Mouse (Mus musculus) intestine, postnatal 0 days (tissue): ENCODE measurements at regions not wholly inside any gene's neighbourhood (a gene's known extent, or its start where the extent isn't known, plus 50 kb on each side); places are given as distances from the start of the nearest gene placed in this dataset.

Experiments
- ATAC-seq: fragments of 200-750 bp; cut with Nextera tagmentation; 2 replicates; pipeline ENCODE4 v1.8.0; 2017; ENCODE audit warnings: mild to moderate bottlenecking, moderate TSS enrichment, moderate library complexity
- H3K27ac ChIP-seq: fragments of 300-500 bp; sonication (generic); 2 replicates; pipeline ENCODE4 v1.5.1; 2014; ENCODE audit warnings: mild to moderate bottlenecking, low read depth, low read length, moderate library complexity
- H3K27me3 ChIP-seq: fragments of 300-500 bp; sonication (generic); replicated peaks from 2 replicates; pipeline ENCODE4 v1.6.1; 2014; ENCODE audit warnings: low read length, mixed read lengths; ENCODE audit not compliant: control insufficient read depth, insufficient read depth
- H3K36me3 ChIP-seq: fragments of 300-500 bp; sonication (generic); 2 replicates; pipeline ENCODE4 v1.6.1; 2014; ENCODE audit warnings: mild to moderate bottlenecking, moderate library complexity; ENCODE audit not compliant: control insufficient read depth, insufficient read depth
- H3K4me1 ChIP-seq: fragments of 300-500 bp; sonication (generic); replicated peaks from 2 replicates; pipeline ENCODE4 v1.6.1; 2014; ENCODE audit warnings: antibody characterized with exemption, low read length, mixed read lengths; ENCODE audit not compliant: control insufficient read depth, insufficient read depth
- H3K4me2 ChIP-seq: fragments of 300-500 bp; sonication (generic); replicated peaks from 2 replicates; pipeline ENCODE4 v1.6.1; 2014; ENCODE audit warnings: low read depth, mild to moderate bottlenecking, moderate library complexity
- H3K4me3 ChIP-seq: fragments of 300-500 bp; sonication (generic); 2 replicates; pipeline ENCODE4 v1.5.1; 2014; ENCODE audit warnings: low read depth, low read length
- H3K9ac ChIP-seq: fragments of 300-500 bp; sonication (generic); 2 replicates; pipeline ENCODE4 v1.6.1; 2014; ENCODE audit warnings: mild to moderate bottlenecking, low read depth, low read length
- H3K9me3 ChIP-seq: fragments of 300-500 bp; sonication (generic); 2 replicates; pipeline ENCODE4 v1.6.1; 2016; ENCODE audit warnings: mixed run types; ENCODE audit not compliant: control insufficient read depth
- CTCF ChIP-seq: sonication (generic); IDR thresholded peaks from 2 replicates; pipeline ENCODE4 v1.5.1; 2016; ENCODE audit warnings: low read depth, mild to moderate bottlenecking, control low read depth, antibody characterized with exemption, moderate library complexity
- WGBS: fragments of 180-500 bp; shearing (Covaris S2); extraction: QIAGEN DNeasy Blood & Tissue Kit; methylation state at CpG from one replicate; pipeline ENCODE4 v1.1.7; 2014; 5-methylcytosine and 5-hydroxymethylcytosine counted together

- H3K27ac ChIP-seq: no peak overlapping the region
- no peaks in the 10 kb centered on the region for H3K4me1 ChIP-seq
- WGBS: 78% methylated on average over 7 of the region's 7 CpGs
- TF ChIP-seq CTCF: no peak
- no peak overlapping the region for H3K9ac ChIP-seq
- H3K9me3 ChIP-seq: no peaks in the 10 kb centered on the region
- no peaks in the 10 kb centered on the region for H3K36me3 ChIP-seq
- no peaks in the 10 kb centered on the region for H3K27me3 ChIP-seq
- no peak overlapping the region for H3K4me3 ChIP-seq
- no peak overlapping the region for H3K4me2 ChIP-seq
- ATAC-seq: no peak
Measured at GRCm38 (mm10) chr10:92625781-92626180, 96.4 kb downstream of the Nedd1 start.

- no peak overlapping the region for H3K9ac ChIP-seq
- H3K4me2 ChIP-seq: no peak overlapping the region
- H3K4me3 ChIP-seq: no peak overlapping the region
- no peaks in the 10 kb centered on the region for H3K36me3 ChIP-seq
- H3K27me3 ChIP-seq: no peaks in the 10 kb centered on the region
- no peaks in the 10 kb centered on the region for H3K4me1 ChIP-seq
- H3K9me3 ChIP-seq: no peaks in the 10 kb centered on the region
- 80% methylated on average over 5 of the region's 5 CpGs for WGBS
- TF ChIP-seq CTCF: no peak
- ATAC-seq: no peak
- H3K27ac ChIP-seq: no peak overlapping the region
Measured at GRCm38 (mm10) chr10:92615684-92616379, 106.4 kb downstream of the Nedd1 start.

- H3K4me2 ChIP-seq: no peak overlapping the region
- no peak overlapping the region for H3K9ac ChIP-seq
- H3K27me3 ChIP-seq: no peaks in the 10 kb centered on the region
- H3K27ac ChIP-seq: no peak overlapping the region
- ATAC-seq: no peak
- H3K36me3 ChIP-seq: no peaks in the 10 kb centered on the region
- TF ChIP-seq CTCF: no peak
- no peak overlapping the region for H3K4me3 ChIP-seq
- no peaks in the 10 kb centered on the region for H3K4me1 ChIP-seq
- 88% methylated on average over 6 of the region's 6 CpGs for WGBS
- no peaks in the 10 kb centered on the region for H3K9me3 ChIP-seq
Measured at GRCm38 (mm10) chr10:92614341-92614740, 107.9 kb downstream of the Nedd1 start.

GRCm38 (mm10) chr10:92611060-92611459, 111.2 kb downstream of the Nedd1 start:
- Histone ChIP-seq H3K36me3 (no peaks in the 10 kb centered on the region), H3K9me3 (no peaks in the 10 kb centered on the region), H3K27ac (no peak overlapping the region), H3K27me3 (no peaks in the 10 kb centered on the region), H3K4me3 (no peak overlapping the region), H3K9ac (no peak overlapping the region), H3K4me2 (no peak overlapping the region), H3K4me1 (no peaks in the 10 kb centered on the region)
- WGBS: 76% methylated on average over 3 of the region's 3 CpGs
- no peak for TF ChIP-seq CTCF
- no peak for ATAC-seq

- no peaks in the 10 kb centered on the region for H3K36me3 ChIP-seq
Measured at GRCm38 (mm10) chr10:92606761-92607160, 115.5 kb downstream of the Nedd1 start.

GRCm38 (mm10) chr10:92605646-92606045, 116.6 kb downstream of the Nedd1 start:
- Histone ChIP-seq H3K9me3 (no peaks in the 10 kb centered on the region), H3K4me3 (no peak overlapping the region), H3K9ac (no peak overlapping the region), H3K27me3 (no peaks in the 10 kb centered on the region), H3K4me1 (no peaks in the 10 kb centered on the region), H3K27ac (no peak overlapping the region), H3K36me3 (no peaks in the 10 kb centered on the region), H3K4me2 (no peak overlapping the region)
- ATAC-seq: no peak
- TF ChIP-seq CTCF: no peak
- 79% methylated on average over 3 of the region's 3 CpGs for WGBS

More at GRCm38 (mm10) chr10:92606761-92607160, 115.5 kb downstream of the Nedd1 start:
- Histone ChIP-seq H3K27ac (no peak overlapping the region), H3K9ac (no peak overlapping the region), H3K4me1 (no peaks in the 10 kb centered on the region), H3K27me3 (no peaks in the 10 kb centered on the region), H3K4me2 (no peak overlapping the region), H3K9me3 (no peaks in the 10 kb centered on the region), H3K4me3 (no peak overlapping the region)
- 57% methylated on average over 4 of the region's 4 CpGs for WGBS
- TF ChIP-seq CTCF: no peak
- no peak for ATAC-seq
